Mouse (Mus musculus) adrenal gland, postnatal 25 days (tissue): ENCODE measurements around the gene Lbx1. TPM values are rescaled to one million over a fixed set of nuclear protein-coding genes. Genes with fewer than 3 reads are reported as not detected.
A peak's percentile ranks its signal among the peaks of the same experiment; 100 is the strongest.

ENCODE experiments used
- DNase-seq: peaks from one replicate; pipeline ENCODE4 v3.0.0; 2021; ENCODE audit warnings: mixed read lengths
- total RNA-seq: library from RNA; stranded (reverse); gene quantifications from 2 replicates; pipeline ENCODE4 v1.2.3, GENCODE M21; 2021

The Lbx1 gene
- total RNA-seq, 1 experiment from 2014 or later: not detected

DNA sequence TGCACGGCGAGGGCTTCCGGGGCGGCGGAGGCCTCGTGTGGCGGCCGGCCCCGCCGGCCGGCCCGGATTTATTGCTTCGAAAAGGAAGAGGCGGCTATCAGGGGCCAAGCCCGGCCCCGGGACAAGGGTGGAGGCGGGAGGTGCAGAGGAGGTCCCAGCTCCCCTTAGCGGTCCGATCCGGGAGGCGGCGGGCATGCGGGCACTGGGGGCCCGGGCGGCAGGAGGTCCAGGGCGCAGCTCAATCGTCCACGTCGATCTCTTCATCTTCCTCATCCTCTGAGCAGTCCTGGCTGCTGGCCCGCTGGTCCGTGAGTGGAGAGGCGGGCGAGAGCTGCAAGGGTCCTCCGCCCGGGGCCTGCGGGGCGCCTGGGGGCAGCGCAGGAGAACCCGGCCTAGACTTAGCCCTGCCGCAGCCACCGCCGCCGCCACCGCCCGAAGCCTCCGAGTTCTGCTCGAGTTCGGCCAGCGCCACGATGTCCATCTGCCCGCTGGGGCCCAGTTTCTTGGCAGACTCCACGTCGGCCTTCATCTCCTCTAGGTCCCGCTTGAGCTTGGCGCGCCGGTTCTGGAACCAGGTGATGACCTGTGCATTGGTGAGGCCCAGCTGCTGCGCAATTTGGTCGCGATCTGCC lies 2.0 kb downstream of the Lbx1 start:
- no peak for DNase-seq

- DNase-seq: no peak
These were observed 2.9 kb downstream of the Lbx1 start for GRCm38 (mm10) chr19:45232443-45233410.

DNA sequence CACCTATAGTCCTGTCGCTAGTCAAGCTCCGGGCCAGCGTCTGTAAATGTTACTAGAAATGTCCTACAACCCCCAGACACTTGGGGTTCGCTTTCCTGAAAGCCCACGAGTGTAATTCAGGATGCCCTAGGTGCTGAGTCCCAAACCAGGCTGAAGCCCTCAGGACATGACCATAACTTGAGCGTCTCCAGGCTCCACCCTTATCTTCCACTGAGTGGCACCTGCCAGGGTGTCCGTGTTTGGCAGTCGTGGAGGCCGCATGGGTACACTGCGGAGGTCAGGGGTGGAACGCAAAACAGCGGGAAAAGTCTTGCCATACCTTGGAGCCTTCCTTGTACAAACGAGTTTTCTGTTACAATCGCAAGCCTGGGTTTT lies 3.6 kb downstream of the Lbx1 start:
- no peak for DNase-seq

- DNase-seq: no peak
These were observed 4.1 kb downstream of the Lbx1 start for GRCm38 (mm10) chr19:45231383-45232035.

GRCm38 (mm10) chr19:45230848-45231382 lies 4.7 kb downstream of the Lbx1 start:
- no peak for DNase-seq

DNA sequence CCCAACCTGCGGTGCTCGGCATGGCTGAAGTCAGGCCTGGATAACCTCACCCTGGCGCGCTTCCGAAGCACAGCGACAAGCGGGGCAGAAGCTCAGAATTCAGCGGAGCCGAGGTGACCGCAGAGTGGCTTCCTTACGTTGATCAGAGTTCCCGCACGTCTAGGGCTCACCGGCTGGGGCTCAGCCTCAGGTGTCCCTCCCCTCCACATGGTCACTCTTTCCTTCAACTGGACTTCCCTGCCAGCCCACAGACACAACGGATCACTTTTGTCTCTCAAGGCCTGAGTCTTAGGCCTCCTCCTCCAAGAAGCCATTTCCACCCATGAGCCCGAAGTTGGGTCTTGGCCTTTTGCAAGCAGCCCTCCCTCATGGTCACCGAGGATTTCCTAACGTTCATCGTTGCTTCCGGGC lies 5.4 kb downstream of the Lbx1 start:
- no peak for DNase-seq

GRCm38 (mm10) chr19:45229378-45230135 lies 6.1 kb downstream of the Lbx1 start:
- peak; percentile 29 for DNase-seq

DNA sequence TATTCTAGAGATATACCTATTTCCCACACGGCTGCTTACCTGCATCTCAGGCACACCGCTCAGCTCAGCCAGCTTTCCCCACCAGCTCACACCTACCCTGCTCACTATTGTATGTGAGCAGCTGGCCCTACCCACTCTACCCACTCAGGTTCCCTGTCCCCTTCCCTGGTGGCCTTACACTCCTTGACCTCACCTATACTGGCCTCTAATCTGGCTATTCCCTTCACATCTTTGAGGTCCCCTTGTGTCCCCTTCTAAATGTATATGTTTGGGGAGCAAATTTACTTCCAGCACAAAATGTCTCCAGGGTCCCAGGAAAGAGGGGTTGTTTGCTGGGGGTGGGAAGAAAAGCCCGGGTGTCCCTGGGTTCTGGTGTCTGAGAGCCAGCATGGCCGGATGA lies 6.8 kb downstream of the Lbx1 start:
- no peak for DNase-seq

DNA sequence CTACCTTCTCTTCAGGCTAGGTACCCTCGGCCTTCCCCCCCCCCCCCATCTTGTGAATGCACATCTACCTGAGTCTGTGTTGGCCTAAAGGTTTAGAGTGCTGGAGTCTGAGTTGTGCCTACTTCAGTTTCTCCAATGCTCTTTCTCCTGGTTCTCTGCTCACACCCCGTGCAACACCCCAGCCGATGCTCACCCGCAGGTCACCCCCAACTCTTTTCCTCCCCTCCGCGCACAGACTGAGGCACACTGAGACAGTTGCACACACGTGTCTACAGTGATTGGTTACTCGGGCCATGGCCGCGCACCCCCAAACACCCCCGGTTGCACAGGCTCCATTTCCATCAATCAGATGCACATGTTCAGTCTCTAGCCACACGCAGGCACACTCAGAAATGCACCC lies 7.5 kb downstream of the Lbx1 start:
- DNase-seq: no peak

DNA sequence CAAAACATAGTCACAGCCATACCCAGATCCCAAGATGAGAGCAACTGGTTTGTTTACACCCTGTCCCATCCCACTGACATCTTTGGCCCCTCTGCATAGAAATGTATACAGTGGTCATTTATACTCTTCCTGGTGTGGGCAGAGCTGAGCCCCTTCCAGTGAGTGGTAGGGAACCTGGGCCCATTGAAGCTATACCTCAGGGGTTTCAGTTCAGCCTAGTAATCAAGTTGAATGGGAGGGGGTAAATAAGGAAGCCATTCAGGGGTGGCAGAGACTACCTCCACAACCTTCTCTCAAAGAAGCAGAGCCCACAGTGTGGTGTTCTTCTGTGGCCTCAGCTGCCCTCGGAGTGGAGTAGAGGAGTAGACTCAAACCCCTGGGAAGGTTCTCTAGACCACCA lies 7.9 kb downstream of the Lbx1 start:
- no peak for DNase-seq

DNA sequence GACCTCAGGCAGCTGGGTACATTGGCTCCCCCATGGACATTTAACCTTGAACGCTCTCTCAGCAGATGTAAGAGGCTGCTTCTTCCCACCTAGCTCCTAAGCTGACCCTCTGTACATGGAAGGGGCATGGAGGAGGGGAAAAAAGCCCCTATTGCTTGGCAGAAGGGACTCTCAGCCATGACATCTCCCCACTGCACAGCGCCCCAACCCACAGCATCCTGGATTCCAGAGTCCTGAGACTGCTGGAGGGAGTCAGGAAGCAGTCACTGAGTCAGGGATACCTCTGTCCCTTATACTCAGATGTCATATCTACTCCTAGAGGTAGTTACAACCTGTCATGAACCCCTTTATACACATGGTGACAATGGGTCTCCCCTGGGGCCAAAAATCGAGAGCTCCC lies 8.6 kb downstream of the Lbx1 start:
- DNase-seq: no peak

- no peak for DNase-seq
These were observed 9.4 kb downstream of the Lbx1 start for GRCm38 (mm10) chr19:45226246-45226645.

DNA sequence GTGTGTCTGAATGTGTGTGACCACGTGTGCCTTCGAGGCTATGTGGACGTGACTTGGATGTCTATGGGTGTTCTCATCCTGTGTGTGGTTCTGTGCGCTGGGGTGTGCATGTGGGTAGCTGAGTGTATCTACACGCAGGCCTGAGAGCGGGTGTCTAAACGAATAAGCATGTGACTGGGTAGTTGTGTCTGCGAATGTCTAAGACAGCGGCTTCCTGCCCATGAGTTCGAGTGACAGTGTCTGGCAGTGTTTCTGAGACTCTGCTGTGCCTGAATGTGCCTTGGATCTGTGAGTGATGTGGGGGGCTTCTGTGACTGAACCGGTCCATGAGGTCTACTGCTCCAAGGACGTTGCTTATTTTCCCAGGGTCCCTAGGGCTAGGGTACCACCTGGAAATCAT lies 10.5 kb downstream of the Lbx1 start:
- no peak for DNase-seq

GRCm38 (mm10) chr19:45224286-45224559 lies 11.4 kb downstream of the Lbx1 start:
- no peak for DNase-seq

DNA sequence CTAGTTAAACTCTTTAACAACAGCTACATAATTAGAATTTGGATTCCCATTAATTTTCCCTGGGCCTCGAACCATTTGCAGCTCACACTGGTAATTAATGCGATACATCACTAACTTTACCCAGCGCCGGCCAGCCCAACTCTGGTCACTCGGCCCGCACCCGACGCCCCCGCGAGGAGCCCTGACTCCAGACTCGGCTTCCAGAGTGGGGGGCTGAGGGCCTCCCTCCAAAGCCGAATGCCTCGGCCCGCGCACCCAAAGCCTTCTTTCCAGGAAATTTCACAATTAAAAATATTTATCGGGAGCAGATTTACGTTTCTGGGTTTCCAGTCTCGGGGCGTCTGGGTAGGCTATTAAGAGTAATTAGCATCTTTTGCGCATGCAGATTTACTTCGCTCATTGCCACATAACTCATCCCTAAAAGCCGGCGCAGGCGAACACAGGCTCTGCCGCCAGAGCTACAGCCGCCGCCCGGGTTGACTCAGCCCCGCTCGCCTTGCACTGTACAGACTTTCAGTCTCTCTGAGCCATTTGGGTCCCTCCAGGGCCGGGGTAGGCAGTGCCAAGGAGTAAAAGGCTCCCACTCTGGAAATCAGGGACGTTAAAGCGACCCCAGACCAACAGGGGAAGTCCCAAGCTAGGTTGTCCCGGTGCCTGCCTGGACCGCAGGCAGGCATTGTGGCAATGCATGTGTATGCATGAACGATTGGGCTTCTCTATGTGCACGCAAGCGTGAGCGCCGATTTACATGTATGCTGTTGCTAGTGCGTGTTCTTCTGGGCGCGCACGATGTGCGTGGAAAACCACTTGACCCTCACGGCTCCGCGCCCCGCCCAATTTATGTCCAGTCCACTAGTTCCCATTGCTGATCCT lies 12.0 kb downstream of the Lbx1 start:
- DNase-seq: peak; percentile 38

DNA sequence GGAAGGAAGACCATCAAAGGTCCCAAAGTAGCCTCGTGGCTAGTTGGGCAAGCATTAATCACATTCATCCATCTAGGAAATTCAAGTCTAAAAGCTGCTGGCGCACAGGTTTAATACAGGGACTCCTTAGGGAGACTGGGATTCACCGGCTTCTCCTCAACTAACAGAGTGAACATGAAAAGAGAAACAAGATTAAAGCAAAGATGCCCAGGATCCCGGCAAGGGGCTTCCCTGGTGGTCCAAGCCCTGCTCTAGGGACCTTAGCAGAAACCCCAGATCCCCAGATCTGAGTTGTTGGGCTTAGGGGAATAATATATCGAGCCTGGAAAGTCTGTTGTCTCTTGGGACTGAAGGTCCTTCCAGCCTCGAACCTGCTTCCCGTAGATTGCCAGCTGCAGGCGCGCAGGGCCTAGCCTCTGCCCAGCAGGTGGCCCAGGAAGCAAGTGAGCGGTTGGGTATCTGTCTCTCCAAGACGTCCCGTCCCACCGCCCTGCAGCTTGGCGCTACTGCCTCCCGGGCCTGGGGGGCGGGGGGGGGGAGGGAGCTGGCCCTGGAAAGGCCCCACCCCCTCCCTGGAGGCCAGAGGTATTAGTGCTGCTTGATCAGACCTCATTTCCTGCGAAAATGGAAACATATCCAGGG lies 13.3 kb downstream of the Lbx1 start:
- DNase-seq: no peak

GRCm38 (mm10) chr19:45221458-45221783 lies 14.2 kb downstream of the Lbx1 start:
- DNase-seq: no peak

GRCm38 (mm10) chr19:45220593-45221457 lies 14.8 kb downstream of the Lbx1 start:
- DNase-seq: peak; percentile 75

GRCm38 (mm10) chr19:45216240-45216639 lies 19.4 kb downstream of the Lbx1 start:
- peak; percentile 35 for DNase-seq

GRCm38 (mm10) chr19:45215431-45215830 lies 20.2 kb downstream of the Lbx1 start:
- no peak for DNase-seq
